Mouse (Mus musculus) heart, embryonic 12.5 days (tissue): ENCODE measurements around the gene Gpr183. TPM values are rescaled to one million over a fixed set of nuclear protein-coding genes. Genes with fewer than 3 reads are reported as not detected.

Source experiments
- ATAC-seq: fragments of 200-750 bp; cut with Nextera tagmentation; 2 replicates; pipeline ENCODE4 v1.8.0; 2017; ENCODE audit warnings: moderate TSS enrichment, moderate library complexity; ENCODE audit not compliant: insufficient number of reproducible peaks, low FRiP score
- H3K27ac ChIP-seq: fragments of 300-500 bp; sonication (generic); 2 replicates; pipeline ENCODE4 v1.5.1; 2016; ENCODE audit warnings: mild to moderate bottlenecking, moderate library complexity; ENCODE audit not compliant: poor library complexity, severe bottlenecking
- H3K27me3 ChIP-seq: fragments of 300-500 bp; sonication (generic); replicated peaks from 2 replicates; pipeline ENCODE4 v1.6.1; 2016; ENCODE audit warnings: mild to moderate bottlenecking, moderate library complexity
- H3K36me3 ChIP-seq: fragments of 300-500 bp; sonication (generic); 2 replicates; pipeline ENCODE4 v1.6.1; 2016; ENCODE audit warnings: mild to moderate bottlenecking, moderate library complexity
- H3K4me1 ChIP-seq: fragments of 300-500 bp; sonication (generic); replicated peaks from 2 replicates; pipeline ENCODE4 v1.6.1; 2016; ENCODE audit warnings: mild to moderate bottlenecking
- H3K4me2 ChIP-seq: fragments of 300-500 bp; sonication (generic); 2 replicates; pipeline ENCODE4 v1.6.1; 2016; ENCODE audit warnings: mild to moderate bottlenecking, moderate library complexity
- H3K4me3 ChIP-seq: fragments of 300-500 bp; sonication (generic); 2 replicates; pipeline ENCODE4 v1.5.1; 2016; ENCODE audit warnings: mild to moderate bottlenecking
- H3K9ac ChIP-seq: fragments of 300-500 bp; sonication (generic); 2 replicates; pipeline ENCODE4 v1.6.1; 2016; ENCODE audit warnings: mild to moderate bottlenecking, moderate library complexity
- H3K9me3 ChIP-seq: fragments of 300-500 bp; sonication (generic); replicated peaks from 2 replicates; pipeline ENCODE4 v1.6.1; 2016; ENCODE audit warnings: mild to moderate bottlenecking, moderate library complexity
- WGBS: fragments of 180-500 bp; shearing (Covaris S2); methylation state at CpG from one replicate; pipeline ENCODE4 v1.1.7; 2016; 5-methylcytosine and 5-hydroxymethylcytosine counted together
- polyA plus RNA-seq: library from polyadenylated mRNA; unstranded; fragments of >200 nt; fragmentation: Nextera tagmentation; extraction: Ambion mirVana; gene quantifications from 2 replicates; pipeline ENCODE4 v1.2.1, GENCODE M21; 2016

Gene Gpr183
- polyA plus RNA-seq, 1 experiment from 2014 or later: 1.7 TPM

- WGBS: 74% methylated on average over 5 of the region's 5 CpGs
- Histone ChIP-seq H3K27me3 (no peaks in the 10 kb centered on the region), H3K36me3 (no peaks in the 10 kb centered on the region), H3K27ac (no peak overlapping the region), H3K4me1 (peaks cover 4% of the 10 kb centered on the region; the same call in 1 of the 2 replicates), H3K9me3 (no peaks in the 10 kb centered on the region), H3K9ac (no peak overlapping the region), H3K4me2 (no peak overlapping the region), H3K4me3 (no peak overlapping the region)
- no peak for ATAC-seq
Measured at GRCm38 (mm10) chr14:121946131-121946530, 18.9 kb downstream of the Gpr183 start.

DNA sequence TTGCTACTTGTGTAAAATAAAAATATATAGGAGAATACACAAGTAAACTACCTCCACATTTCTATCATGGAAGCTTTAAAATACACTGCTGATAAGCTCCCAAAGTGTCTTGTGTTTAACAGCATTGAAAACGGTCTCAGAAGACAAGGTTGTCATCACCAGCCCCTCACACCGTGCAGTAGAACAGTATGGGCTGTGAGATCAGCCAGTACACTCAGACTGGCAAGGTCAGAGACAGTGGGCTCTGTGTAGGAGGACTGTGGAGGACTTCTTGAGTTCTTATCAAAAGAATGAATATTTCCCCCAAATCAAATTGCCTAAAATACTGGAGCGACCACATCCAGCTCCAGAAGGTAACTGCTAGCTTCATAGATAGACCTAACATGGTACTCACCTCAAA is 25.4 kb downstream of the Gpr183 start:
- Histone ChIP-seq H3K36me3 (peaks cover 6% of the 10 kb centered on the region), H3K4me3 (no peak overlapping the region), H3K4me1 (peaks cover 16% of the 10 kb centered on the region), H3K9ac (no peak overlapping the region), H3K27me3 (no peaks in the 10 kb centered on the region), H3K4me2 (no peak overlapping the region), H3K27ac (peak overlapping the region; percentile 52; the same call in 1 of the 2 replicates), H3K9me3 (0 out of 2 replicates have a peak, but pooled peaks cover 5% of the 10 kb centered on the region)
- peak; percentile 80; the same call in 1 of the 2 replicates for ATAC-seq
- 24% methylated on average over 3 of the region's 3 CpGs for WGBS

DNA sequence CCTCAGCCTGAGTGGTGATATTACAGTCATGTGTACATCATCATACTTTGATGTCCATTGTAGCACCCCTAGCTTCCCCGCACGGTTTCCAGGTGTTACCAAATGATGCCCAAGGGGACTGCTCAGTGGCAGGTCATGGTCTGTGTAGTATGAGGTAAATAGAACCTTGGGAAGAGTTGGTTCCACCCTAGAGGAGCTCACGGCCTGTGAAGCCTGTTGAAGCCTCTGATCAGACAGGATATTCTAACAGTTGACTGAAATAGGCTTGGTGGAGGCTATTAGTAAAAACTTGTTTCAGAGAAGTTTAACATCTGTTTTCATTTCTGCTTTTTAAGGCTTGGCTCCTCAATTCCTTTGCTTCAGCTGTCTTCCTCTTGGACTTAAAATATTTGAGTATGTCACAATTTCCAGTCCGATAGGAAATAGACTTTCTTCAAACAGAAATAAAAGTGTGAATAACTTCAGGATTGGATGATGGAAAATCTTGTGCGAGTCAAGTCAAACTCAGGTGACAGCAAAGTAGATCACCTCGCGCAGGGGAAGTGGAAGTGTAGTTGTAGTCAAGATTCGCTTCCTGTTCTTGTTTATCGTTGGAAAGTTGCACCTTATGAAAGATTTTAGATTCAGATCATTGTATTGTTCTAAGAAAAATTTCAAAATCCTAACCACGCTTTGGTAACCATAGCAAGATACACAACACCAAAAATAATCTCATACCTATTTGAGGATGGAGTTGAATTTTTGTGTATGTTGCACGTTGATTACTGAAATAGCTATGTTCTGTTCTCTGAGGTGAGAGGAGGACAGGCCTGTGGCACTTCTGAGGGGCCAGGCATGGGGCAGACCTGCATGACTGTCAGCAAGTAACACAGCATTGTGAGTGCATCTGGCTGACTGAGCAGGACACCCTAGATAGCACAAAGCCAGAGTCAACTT is 26.5 kb downstream of the Gpr183 start:
- Histone ChIP-seq H3K27me3 (no peaks in the 10 kb centered on the region), H3K9me3 (0 out of 2 replicates have a peak, but pooled peaks cover 5% of the 10 kb centered on the region), H3K9ac (no peak overlapping the region), H3K4me2 (no peak overlapping the region), H3K36me3 (peaks cover 16% of the 10 kb centered on the region), H3K4me1 (peaks cover 16% of the 10 kb centered on the region), H3K27ac (no peak overlapping the region), H3K4me3 (no peak overlapping the region)
- ATAC-seq: no peak
- whole genome bisulfite sequencing: 74% methylated on average over 11 of the region's 11 CpGs

GRCm38 (mm10) chr14:121937601-121938255 is 27.3 kb downstream of the Gpr183 start:
- 68% methylated on average over 11 of the region's 11 CpGs for WGBS
- H3K9ac ChIP-seq: no peak overlapping the region
- no peak overlapping the region for H3K4me2 ChIP-seq
- no peaks in the 10 kb centered on the region for H3K27me3 ChIP-seq
- no peak overlapping the region for H3K4me3 ChIP-seq
- no peak; the same call in 1 of the 2 replicates for ATAC-seq
- peaks cover 16% of the 10 kb centered on the region for H3K4me1 ChIP-seq
- H3K36me3 ChIP-seq: peaks cover 16% of the 10 kb centered on the region
- no peak overlapping the region for H3K27ac ChIP-seq
- 0 out of 2 replicates have a peak, but pooled peaks cover 5% of the 10 kb centered on the region for H3K9me3 ChIP-seq

DNA sequence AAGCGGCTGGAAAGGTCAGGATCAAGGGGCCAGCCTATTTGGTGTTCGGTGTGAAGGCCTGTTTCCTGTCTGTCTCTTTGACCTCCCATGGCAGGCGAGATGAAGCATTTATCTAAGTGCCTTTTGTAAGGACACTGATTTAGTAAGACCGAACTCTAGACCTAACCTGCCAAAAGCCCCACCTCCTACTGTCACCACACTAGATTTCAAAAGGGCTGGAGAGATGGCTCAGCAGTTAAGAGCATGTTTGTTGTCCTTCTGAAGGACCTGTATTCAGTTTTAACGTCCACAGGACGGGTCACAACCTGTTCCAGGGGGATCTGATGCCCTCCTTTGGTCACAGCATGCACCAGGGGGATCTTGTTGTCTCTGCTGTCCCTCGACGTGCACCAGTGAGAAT is 28.1 kb downstream of the Gpr183 start:
- Histone ChIP-seq H3K4me3 (no peak overlapping the region), H3K4me1 (peaks cover 21% of the 10 kb centered on the region), H3K36me3 (peaks cover 16% of the 10 kb centered on the region), H3K9ac (no peak overlapping the region), H3K27ac (no peak overlapping the region), H3K27me3 (no peaks in the 10 kb centered on the region), H3K9me3 (0 out of 2 replicates have a peak, but pooled peaks cover 5% of the 10 kb centered on the region), H3K4me2 (no peak overlapping the region)
- WGBS: 61% methylated on average over 8 of the region's 8 CpGs
- ATAC-seq: no peak

DNA sequence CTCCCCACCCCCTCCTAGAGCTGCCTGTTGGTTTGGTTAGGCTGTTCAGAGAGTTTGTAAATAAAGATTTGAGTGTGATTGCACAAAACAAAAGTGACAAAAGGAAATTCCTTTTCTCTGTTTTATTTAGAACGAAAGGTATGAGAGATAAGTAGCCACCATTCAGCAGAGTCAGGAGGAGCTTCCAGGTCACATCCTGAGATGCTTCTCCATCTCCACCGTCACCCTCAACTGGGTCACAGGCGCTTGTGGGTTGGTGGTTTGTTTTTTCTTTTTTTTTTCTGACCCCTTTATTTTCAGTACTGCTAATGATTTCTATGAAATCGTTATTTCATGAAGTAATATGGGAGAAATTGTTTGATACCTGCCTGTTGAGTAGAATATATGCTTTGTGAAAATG is 28.6 kb downstream of the Gpr183 start:
- Histone ChIP-seq H3K9me3 (0 out of 2 replicates have a peak, but pooled peaks cover 5% of the 10 kb centered on the region), H3K27me3 (no peaks in the 10 kb centered on the region), H3K9ac (no peak overlapping the region), H3K4me2 (no peak overlapping the region), H3K4me1 (peaks cover 25% of the 10 kb centered on the region), H3K36me3 (peaks cover 16% of the 10 kb centered on the region), H3K4me3 (no peak overlapping the region), H3K27ac (no peak overlapping the region)
- WGBS: 89% methylated on average over 4 of the region's 4 CpGs
- ATAC-seq: no peak

DNA sequence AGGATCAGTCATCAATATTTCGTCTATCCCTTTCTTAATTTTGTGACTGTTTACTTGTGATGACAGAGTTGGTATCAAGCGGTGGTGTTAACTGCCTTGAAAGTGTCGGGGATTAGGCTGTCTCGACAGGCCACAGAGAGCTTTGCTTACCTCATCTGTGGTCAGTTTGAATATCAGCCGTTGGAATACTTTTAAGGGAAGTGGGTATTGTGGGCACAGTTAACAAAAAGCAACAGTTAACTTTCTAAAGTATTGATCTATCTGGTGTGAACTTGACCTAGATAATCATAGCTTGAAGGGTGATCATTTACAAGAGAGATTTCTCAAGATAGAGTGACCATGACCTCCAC is 30.4 kb downstream of the Gpr183 start:
- H3K36me3 ChIP-seq: peaks cover 16% of the 10 kb centered on the region
- WGBS: 74% methylated on average over 5 of the region's 5 CpGs
- H3K4me1 ChIP-seq: peaks cover 28% of the 10 kb centered on the region
- no peak overlapping the region for H3K9ac ChIP-seq
- no peak overlapping the region for H3K4me2 ChIP-seq
- no peak overlapping the region for H3K27ac ChIP-seq
- no peak for ATAC-seq
- H3K4me3 ChIP-seq: no peak overlapping the region
- no peaks in the 10 kb centered on the region for H3K27me3 ChIP-seq
- 0 out of 2 replicates have a peak, but pooled peaks cover 5% of the 10 kb centered on the region for H3K9me3 ChIP-seq

GRCm38 (mm10) chr14:121933906-121934596 is 30.9 kb downstream of the Gpr183 start:
- H3K4me2 ChIP-seq: no peak overlapping the region
- H3K4me1 ChIP-seq: peaks cover 32% of the 10 kb centered on the region
- 0 out of 2 replicates have a peak, but pooled peaks cover 5% of the 10 kb centered on the region for H3K9me3 ChIP-seq
- no peak overlapping the region for H3K27ac ChIP-seq
- H3K9ac ChIP-seq: no peak overlapping the region
- H3K36me3 ChIP-seq: peaks cover 16% of the 10 kb centered on the region
- H3K27me3 ChIP-seq: no peaks in the 10 kb centered on the region
- WGBS: 80% methylated on average over 7 of the region's 7 CpGs
- H3K4me3 ChIP-seq: no peak overlapping the region
- peak; percentile 23; the same call in 1 of the 2 replicates for ATAC-seq

DNA sequence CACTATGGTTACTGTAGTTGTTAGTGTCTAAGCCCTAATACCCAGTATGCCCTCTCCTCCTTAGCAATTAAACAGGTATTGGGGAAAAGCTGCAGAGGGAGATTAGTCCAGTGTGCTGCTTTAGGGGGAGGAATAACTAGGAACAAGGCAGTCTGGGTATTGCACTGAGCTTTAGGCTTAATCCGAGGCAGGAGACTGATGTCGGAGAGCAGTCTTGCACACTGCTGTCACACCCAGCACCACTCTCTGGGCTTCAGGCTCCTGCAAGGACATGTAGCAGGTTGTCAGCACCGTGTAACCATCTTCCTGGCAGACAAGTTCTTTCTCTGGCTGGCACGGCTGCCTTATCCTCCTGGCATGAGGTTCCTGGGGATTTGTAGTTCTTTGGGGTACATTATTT is 32.8 kb downstream of the Gpr183 start:
- no peak overlapping the region for H3K27ac ChIP-seq
- H3K27me3 ChIP-seq: no peaks in the 10 kb centered on the region
- no peak overlapping the region for H3K4me2 ChIP-seq
- H3K36me3 ChIP-seq: peaks cover 16% of the 10 kb centered on the region
- no peak for ATAC-seq
- no peak overlapping the region for H3K4me3 ChIP-seq
- H3K9ac ChIP-seq: no peak overlapping the region
- H3K9me3 ChIP-seq: 0 out of 2 replicates have a peak, but pooled peaks cover 5% of the 10 kb centered on the region
- peaks cover 28% of the 10 kb centered on the region for H3K4me1 ChIP-seq
- WGBS: 74% methylated on average over 4 of the region's 4 CpGs

DNA sequence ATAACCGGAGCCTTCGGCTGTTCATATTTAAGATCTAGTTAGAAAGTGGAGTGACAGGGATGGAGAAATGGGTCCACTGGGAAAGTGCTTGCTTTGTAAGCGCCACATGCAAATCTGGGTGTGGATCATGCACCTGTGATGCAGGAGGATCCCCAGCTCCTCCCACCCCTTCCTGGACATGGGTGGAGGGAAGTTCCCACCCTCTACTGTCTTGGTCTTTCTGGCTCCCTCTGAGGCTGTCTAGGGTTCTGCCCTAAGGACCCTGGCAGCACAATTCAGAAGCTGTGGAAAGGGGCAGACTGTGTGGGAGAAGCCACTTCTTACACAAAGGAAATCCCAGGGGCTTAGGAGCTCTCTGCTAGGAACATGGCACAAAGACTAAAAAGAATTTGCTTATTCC is 33.4 kb downstream of the Gpr183 start:
- Histone ChIP-seq H3K36me3 (peaks cover 16% of the 10 kb centered on the region), H3K4me3 (no peak overlapping the region), H3K4me2 (no peak overlapping the region), H3K4me1 (peaks cover 28% of the 10 kb centered on the region), H3K27me3 (no peaks in the 10 kb centered on the region), H3K27ac (no peak overlapping the region), H3K9me3 (0 out of 2 replicates have a peak, but pooled peaks cover 5% of the 10 kb centered on the region), H3K9ac (no peak overlapping the region)
- WGBS: 95% methylated on average over 3 of the region's 3 CpGs
- no peak for ATAC-seq
